Mouse (Mus musculus): Measurements from ENCODE around the gene Il17f.
A peak's percentile ranks its signal among the peaks of the same experiment; 100 is the strongest.
"Not testable (repeated sequence)": the region's sequence is repeated elsewhere in the genome, so short reads cannot be mapped to it uniquely, and the experiment has no call there.

Gene Il17f

GRCm38 (mm10) chr1:20790517-20790916, at the start of gene Il17f:
Gene Il17f (minus strand): TSS chr1:20790617.
- DNase-seq, result not testable (repeated sequence)

DNA sequence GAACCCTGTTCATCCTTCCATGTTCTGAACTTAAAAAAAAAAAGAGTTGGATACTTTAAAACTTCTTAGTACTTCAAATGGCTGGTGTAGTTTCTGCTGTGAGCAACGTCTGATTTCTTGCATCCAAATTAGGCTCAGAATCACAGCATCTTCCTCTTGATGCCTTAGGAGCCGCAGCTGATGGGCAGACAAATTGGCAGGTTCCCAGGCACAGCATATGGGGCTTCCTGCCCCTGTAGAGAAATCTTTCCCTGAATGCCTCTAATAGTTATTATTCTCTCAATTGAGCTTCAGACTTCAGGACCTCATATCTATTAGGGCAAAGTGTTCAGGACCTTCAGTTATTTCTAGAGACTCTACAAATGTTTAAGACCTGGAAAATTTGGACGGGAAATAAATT, 49.5 kb upstream of the Il17f start:
- no peak for DNase-seq

GRCm38 (mm10) chr1:20836551-20837125, 46.2 kb upstream of the Il17f start:
- DNase-seq, result no peak

- DNase-seq, result no peak
These were observed 42.7 kb upstream of the Il17f start for GRCm38 (mm10) chr1:20833141-20833511.

DNA sequence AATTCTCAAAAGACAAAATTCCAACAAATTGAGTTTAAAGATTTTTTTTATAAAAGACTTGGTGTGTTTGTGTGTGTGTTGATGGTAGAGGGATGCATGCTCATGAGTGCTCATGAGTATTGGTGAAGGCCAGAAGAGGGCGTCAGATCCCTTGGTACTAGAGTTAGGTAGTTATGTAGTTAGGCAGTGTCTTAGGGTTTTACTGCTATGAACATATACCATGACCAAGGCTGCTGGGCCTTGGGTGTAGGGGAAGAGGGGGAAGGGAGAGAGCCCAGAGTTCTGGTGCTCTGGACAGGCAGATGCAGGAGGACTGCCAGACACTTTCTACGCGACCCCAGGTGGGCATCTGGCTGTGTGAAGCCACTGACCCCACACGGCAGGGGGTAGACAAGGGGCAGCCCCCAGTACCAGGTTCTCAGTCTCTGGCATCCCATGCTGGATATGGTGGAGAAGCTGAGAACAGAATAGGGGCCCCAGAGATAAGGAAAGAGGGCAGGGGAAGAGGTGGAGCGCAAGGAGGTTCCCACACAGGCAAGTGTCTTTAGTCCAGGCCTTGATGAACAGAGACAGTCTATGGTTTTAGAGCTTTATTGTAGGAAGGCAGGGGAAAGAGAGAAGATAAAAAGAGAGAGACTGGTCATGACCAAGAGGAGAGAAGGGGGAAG, 42.2 kb upstream of the Il17f start:
- DNase-seq, result no peak

DNA sequence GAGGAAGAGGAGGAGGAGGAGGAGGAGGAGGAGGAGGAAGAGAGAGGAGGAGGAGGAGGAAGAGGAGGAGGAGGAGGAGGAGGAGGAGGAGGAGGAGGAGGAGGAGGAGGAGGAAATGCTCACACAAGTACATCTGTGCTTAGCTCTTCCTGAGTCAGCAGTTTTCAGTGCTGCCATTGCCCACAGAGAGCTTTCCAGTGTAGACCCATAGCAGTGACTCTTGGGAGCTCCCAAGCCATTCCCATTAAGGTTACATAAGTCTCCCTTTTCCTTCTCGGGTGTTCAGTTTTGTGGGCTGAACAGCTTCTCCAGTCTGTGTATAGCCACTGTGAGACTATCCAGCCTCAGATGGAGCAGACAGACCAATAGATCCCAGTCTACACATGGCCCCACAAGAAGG, 40.1 kb upstream of the Il17f start:
- no peak for DNase-seq

GRCm38 (mm10) chr1:20828061-20828460, 37.6 kb upstream of the Il17f start:
- DNase-seq, result no peak

DNA sequence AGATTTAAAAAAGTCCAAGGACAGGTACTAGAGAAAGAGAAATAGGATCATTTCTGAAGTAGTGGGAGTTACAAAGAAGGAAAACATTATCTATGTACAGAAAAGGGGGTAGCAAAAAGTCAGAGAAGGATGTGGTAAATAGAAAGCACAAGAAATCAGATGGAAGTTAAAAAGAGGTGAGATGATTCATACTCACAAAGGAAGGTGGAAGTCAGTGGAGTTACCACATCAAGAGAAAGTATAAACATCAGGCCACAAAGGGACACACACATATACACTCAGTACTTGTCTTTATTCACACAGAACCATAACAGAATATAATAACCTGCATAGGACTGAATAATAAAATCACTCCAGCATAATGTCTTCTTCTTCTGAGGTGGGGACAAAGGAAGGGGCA, 34.6 kb upstream of the Il17f start:
- no peak for DNase-seq

GRCm38 (mm10) chr1:20823906-20824305, 33.5 kb upstream of the Il17f start:
- no peak for DNase-seq

GRCm38 (mm10) chr1:20823471-20823870, 33.1 kb upstream of the Il17f start:
- DNase-seq, result no peak

DNA sequence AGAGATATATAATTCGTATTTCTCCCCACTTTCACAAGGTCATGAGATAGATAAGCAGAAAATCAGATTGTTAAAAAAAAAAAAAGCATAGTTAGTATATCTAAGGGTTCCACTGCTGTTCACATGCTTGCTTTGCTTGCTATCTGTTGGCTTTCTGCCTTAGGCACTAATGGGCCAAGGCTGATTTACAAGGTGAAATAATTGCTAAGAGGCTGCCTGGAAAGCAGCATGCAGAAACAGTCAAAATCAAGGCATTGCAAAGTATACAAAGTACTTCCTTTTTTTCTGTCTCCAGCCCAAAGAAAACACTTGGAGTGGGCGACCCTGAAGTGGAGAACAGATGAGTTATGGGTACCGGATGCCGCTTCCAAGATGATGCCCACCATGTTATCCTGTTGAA, 30.5 kb upstream of the Il17f start:
- DNase-seq, result no peak

DNA sequence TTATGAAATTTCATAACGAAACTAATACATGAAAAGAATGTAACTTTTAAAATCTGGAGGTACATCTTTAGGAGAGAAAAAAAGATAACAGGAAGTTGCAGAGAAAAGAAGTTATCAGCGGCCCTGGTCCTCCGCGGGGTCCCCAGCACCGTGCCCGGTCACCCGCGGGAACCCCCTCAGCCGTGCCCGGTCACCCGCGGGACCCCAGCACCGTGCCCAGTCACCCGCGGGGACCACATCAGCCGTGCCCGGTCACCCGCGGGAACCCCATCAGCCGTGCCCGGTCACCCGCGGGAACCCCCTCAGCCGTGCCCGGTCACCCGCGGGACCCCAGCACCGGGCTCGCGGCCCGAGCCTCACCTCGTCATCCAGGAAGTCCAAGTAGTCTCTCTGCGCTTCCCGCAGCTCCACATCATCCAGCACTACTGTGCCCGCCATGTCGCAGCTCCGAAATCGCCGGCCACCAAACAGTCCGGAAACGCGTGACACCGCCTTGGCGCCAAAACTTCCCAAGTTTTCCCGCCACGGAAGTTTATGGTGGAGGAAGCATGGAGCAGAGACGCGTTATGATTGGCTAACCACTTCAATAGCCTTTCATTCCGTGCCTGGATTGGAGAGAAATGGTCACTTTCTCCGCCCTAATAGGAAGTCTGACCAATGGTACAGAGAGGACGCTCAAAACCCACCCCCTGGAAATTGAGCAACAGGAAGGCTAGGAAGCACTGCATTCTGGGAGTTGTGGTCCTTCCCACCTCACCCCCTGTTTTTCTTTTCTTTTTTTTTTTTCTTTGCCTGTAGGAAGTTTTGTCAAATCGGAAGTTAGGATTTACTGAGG, 29.6 kb upstream of the Il17f start, which contains the start of gene Mcm3:
TSS of gene Mcm3 (minus strand) at position 542 of the 835 bp plus-strand sequence.
- peak; percentile 78 to 86 for DNase-seq

DNA sequence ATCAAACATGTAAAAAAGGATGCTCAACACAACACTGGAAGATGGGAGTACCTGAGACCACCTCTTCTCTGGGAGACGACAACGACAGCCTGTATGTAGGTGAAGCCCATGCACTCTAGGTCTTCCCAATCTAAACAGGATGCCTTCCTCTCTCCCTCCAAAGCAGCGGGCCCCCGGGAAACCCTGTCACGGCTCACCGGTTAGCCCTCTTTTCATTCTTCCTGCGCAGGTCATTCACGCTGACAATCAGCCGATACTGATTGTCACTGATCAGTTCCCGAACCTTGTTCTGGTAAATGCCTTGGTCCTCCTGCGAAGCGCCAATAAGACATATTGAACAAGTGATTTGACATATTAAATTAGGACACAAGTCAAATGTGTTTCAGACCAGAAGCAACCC, 27.2 kb upstream of the Il17f start:
- no peak for DNase-seq

DNA sequence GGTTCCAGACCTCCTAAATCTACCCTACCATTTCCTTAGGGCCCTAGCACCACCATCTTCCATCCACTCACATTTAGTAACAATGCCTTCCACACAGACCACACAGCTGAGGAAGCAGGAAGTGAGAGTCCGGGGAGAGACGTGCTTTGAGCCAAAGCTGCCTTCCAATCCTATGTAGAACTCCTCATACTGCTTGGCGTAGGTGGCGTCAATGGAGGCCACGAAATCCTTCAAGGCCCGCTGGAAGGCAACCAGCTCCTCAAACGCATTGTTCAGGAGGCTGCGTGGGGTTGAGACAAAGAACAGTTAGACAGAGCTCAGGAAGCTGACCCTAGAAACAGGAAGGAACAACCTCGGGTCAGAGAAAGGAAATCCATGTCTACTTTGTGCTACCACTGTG, 26.8 kb upstream of the Il17f start:
- DNase-seq, result no peak

- no peak for DNase-seq
These were observed 24.1 kb upstream of the Il17f start for GRCm38 (mm10) chr1:20814521-20814920.

GRCm38 (mm10) chr1:20804526-20804925, 14.1 kb upstream of the Il17f start:
- no peak for DNase-seq

- no peak for DNase-seq
These were observed 11.4 kb upstream of the Il17f start for GRCm38 (mm10) chr1:20801682-20802390.

- no peak for DNase-seq
These were observed 10.9 kb upstream of the Il17f start for GRCm38 (mm10) chr1:20801275-20801674.

DNA sequence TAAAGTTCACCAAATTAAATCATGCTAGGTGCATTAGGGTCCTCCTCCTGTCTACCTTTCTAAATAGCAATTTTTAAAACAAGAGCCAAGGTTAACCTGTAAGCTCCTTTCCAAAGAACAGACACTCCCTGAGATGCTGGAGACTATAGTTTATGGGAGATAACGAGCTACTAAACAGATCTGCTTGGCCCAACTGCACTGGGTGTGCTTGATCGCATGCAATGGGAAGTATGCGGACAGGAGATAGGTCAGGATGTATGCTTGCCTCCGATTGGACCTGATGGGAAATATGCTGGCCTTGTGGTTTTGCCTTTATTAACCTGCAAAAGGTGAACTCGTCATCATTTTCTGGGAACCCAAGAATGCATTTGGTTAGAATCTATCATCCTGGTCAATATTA, 4.8 kb upstream of the Il17f start:
- DNase-seq, result no peak

GRCm38 (mm10) chr1:20794760-20795159, 4.3 kb upstream of the Il17f start:
- DNase-seq, result no peak

GRCm38 (mm10) chr1:20791414-20791813, 997 bp upstream of the Il17f start:
- no peak for DNase-seq

DNA sequence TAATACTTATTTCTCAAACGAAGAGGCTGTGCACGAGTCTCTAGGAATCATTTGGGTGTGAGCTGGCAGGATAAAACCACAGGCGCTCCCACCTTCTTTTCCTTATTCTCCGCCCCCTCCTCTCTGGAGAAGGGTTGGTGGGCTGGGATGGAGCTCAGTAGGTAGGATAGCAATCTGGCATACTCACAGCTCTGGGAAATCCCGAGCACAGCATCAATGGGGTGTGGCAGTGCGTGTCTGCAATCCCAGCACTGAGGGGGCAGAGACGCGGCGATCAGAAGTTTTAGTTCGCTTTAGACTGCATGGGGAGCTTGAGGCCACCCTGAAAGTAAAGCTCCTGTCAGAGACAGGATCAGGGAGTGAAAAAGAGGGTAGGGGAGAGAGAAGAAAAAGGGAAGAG, 2.0 kb downstream of the Il17f start:
- DNase-seq, result no peak

DNA sequence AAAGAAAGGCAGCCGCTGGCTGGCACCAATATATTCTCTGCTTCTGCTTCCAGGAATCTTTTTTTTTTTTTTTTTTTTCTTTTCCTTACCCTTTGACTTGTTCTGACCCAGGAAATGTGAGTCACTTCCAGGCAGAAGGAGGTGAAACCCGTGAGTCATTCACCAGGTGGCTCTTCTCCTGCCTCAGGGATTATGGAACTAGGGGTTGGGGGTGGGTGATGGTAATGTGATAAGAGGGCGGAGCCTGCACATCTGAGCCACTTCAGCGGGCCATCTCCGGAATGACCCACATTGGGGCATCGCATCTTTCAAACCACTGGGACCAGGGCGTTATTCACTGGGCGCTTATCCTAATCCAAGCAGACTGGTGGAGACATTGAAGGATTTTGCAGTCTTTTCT, 3.4 kb downstream of the Il17f start:
- DNase-seq, result no peak
